Mouse (Mus musculus) C2C12 (cell line): ENCODE measurements around the gene Usp6nl. TPM values are rescaled to one million over a fixed set of nuclear protein-coding genes. Genes with fewer than 3 reads are reported as not detected.

Source experiments
- H3K27me3 ChIP-seq: one replicate; pipeline ENCODE4 v1.6.1; 2011; ENCODE audit not compliant: control insufficient read depth, insufficient read depth, insufficient read length
- H3K36me3 ChIP-seq: one replicate; pipeline ENCODE4 v1.6.1; 2011; ENCODE audit not compliant: control insufficient read depth, insufficient read depth
- H3K4me3 ChIP-seq: one replicate; pipeline ENCODE4 v1.5.1; 2011; ENCODE audit warnings: mild to moderate bottlenecking, control low read depth; ENCODE audit not compliant: poor library complexity, insufficient read depth, severe bottlenecking
- H3K79me2 ChIP-seq: one replicate; pipeline ENCODE4 v1.6.1; 2011; ENCODE audit not compliant: control insufficient read depth, insufficient read depth
- H3K79me3 ChIP-seq: one replicate; pipeline ENCODE4 v1.6.1; 2011; ENCODE audit warnings: low read depth, control low read depth
- H3ac ChIP-seq: one replicate; pipeline ENCODE3; 2011; ENCODE audit warnings: low read depth; ENCODE audit not compliant: control insufficient read depth, insufficient read length
- CEBPB ChIP-seq: IDR thresholded peaks from one replicate; pipeline ENCODE4 v1.6.1; 2011; ENCODE audit warnings: low read depth, mild to moderate bottlenecking, control low read depth, moderate library complexity
- CTCF ChIP-seq: IDR thresholded peaks from one replicate; pipeline ENCODE4 v1.5.1; 2011; ENCODE audit not compliant: control insufficient read depth, insufficient read depth, insufficient read length
- FOSL1 ChIP-seq: IDR thresholded peaks from one replicate; pipeline ENCODE4 v1.8.0; 2011; ENCODE audit warnings: mild to moderate bottlenecking, low read length; ENCODE audit not compliant: poor library complexity, insufficient read depth, severe bottlenecking
- MAX ChIP-seq: IDR thresholded peaks from one replicate; pipeline ENCODE4 v1.6.1; 2011; ENCODE audit warnings: mild to moderate bottlenecking, control low read depth
- MYOD1 ChIP-seq: IDR thresholded peaks from one replicate; pipeline ENCODE4 v1.6.1; 2011; ENCODE audit warnings: low read depth; ENCODE audit not compliant: control insufficient read depth, insufficient read length
- MYOG ChIP-seq: IDR thresholded peaks from one replicate; pipeline ENCODE4 v1.6.1; 2011; ENCODE audit not compliant: control insufficient read depth, insufficient read length; ENCODE audit errors: extremely low read depth
- USF1 ChIP-seq: IDR thresholded peaks from one replicate; pipeline ENCODE4 v1.6.1; 2011; ENCODE audit warnings: low read depth, mild to moderate bottlenecking, control low read depth, moderate library complexity
- polyA plus RNA-seq: library from polyadenylated mRNA; unstranded; fragments of >200 nt; fragmentation: generic; extraction: Trizol; gene quantifications from one replicate; pipeline ENCODE4 v1.2.1, GENCODE M21; 2012; ENCODE audit warnings: missing spikeins

The Usp6nl gene
- polyA plus RNA-seq, 1 experiment: 6.1 TPM

DNA sequence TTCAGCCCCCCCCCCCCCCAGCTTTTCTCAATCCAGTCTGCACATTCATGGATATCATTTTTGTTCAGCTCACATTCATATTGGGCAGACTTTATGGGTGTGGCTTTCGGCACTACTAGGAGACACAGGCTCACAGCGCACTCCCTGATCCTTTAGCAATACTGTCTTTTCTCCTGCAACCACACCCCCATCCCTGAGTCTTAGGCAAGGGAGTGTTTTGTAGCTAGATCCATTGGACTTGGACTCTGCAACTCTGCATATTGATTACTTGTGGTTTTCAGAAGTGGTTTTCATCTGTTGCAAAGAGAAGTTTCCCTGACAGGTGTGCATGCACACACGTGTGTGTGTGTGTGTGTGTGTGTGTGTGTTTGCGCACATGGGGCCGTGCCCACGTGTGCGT is 41.5 kb downstream of the Usp6nl start:
- Histone ChIP-seq H3K4me3 (no peak overlapping the region), H3K79me3 (peaks cover 72% of the 10 kb centered on the region), H3ac (no peak overlapping the region), H3K36me3 (no peaks in the 10 kb centered on the region), H3K79me2 (peaks cover 92% of the 10 kb centered on the region), H3K27me3 (no peaks in the 10 kb centered on the region)
- TF ChIP-seq MAX (no peak), CEBPB (no peak), CTCF (no peak), USF1 (no peak), FOSL1 (no peak), MYOD1 (no peak), MYOG (no peak)

- Histone ChIP-seq H3ac (no peak overlapping the region), H3K27me3 (no peaks in the 10 kb centered on the region), H3K36me3 (no peaks in the 10 kb centered on the region), H3K4me3 (no peak overlapping the region), H3K79me3 (peaks cover 67% of the 10 kb centered on the region), H3K79me2 (peaks cover 92% of the 10 kb centered on the region)
- peak; percentile 93 for TF ChIP-seq USF1
- TF ChIP-seq CEBPB: no peak
- no peak for TF ChIP-seq MYOG
- peak; percentile 77 for TF ChIP-seq MYOD1
- TF ChIP-seq FOSL1: peak; percentile 96
- no peak for TF ChIP-seq CTCF
- peak; percentile 99 for TF ChIP-seq MAX
These were observed 44.1 kb downstream of the Usp6nl start for GRCm38 (mm10) chr2:6366521-6366928.

DNA sequence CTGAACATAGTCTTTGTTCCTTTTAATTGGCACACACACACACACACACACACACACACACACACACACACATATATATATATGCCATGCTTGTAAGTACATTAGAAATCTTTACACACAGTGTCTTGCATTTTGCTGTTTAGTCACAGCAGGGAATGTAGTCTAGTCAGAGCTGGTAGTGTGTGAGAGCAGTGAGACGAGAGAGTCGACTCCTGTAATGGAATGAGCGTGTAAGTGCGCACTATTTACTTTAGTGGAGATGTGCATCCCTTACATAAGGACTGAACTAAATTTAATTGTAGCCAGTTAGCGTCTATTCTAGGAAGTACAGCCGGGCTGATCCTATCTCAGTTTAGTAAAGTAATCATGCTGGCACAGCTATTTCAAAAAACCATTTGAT is 44.5 kb downstream of the Usp6nl start:
- Histone ChIP-seq H3K79me3 (peaks cover 64% of the 10 kb centered on the region), H3K36me3 (no peaks in the 10 kb centered on the region), H3K79me2 (peaks cover 92% of the 10 kb centered on the region), H3ac (peak overlapping the region; percentile 30), H3K27me3 (no peaks in the 10 kb centered on the region), H3K4me3 (no peak overlapping the region)
- TF ChIP-seq CTCF (no peak), USF1 (no peak), CEBPB (no peak), MYOG (no peak), MAX (no peak), MYOD1 (no peak), FOSL1 (no peak)

GRCm38 (mm10) chr2:6367497-6367896 is 45.0 kb downstream of the Usp6nl start:
- Histone ChIP-seq H3ac (peak overlapping the region; percentile 40), H3K79me3 (peaks cover 65% of the 10 kb centered on the region), H3K79me2 (peaks cover 92% of the 10 kb centered on the region), H3K36me3 (no peaks in the 10 kb centered on the region), H3K4me3 (no peak overlapping the region), H3K27me3 (no peaks in the 10 kb centered on the region)
- TF ChIP-seq MYOG: no peak

- H3K27me3 ChIP-seq: no peaks in the 10 kb centered on the region
These were observed 51.7 kb downstream of the Usp6nl start for GRCm38 (mm10) chr2:6374216-6374615.

GRCm38 (mm10) chr2:6376071-6376470 is 53.6 kb downstream of the Usp6nl start:
- H3ac ChIP-seq: no peak overlapping the region
- TF ChIP-seq FOSL1 (no peak), MYOD1 (no peak), MYOG (no peak), CTCF (no peak), MAX (no peak)
- no peak overlapping the region for H3K4me3 ChIP-seq
- peaks cover 83% of the 10 kb centered on the region for H3K79me2 ChIP-seq
- peaks cover 42% of the 10 kb centered on the region for H3K79me3 ChIP-seq
- no peaks in the 10 kb centered on the region for H3K36me3 ChIP-seq
- H3K27me3 ChIP-seq: no peaks in the 10 kb centered on the region

More at GRCm38 (mm10) chr2:6374216-6374615, 51.7 kb downstream of the Usp6nl start:
- no peak overlapping the region for H3ac ChIP-seq
- H3K36me3 ChIP-seq: no peaks in the 10 kb centered on the region
- H3K4me3 ChIP-seq: no peak overlapping the region
- peaks cover 49% of the 10 kb centered on the region for H3K79me3 ChIP-seq
- H3K79me2 ChIP-seq: peaks cover 92% of the 10 kb centered on the region
- TF ChIP-seq MYOG (no peak), USF1 (no peak), FOSL1 (no peak), MYOD1 (no peak), MAX (no peak), CTCF (no peak), CEBPB (no peak)
